Mouse (Mus musculus) liver, adult 2 months (tissue): ENCODE results near the gene Sgpp1.

Experiments
- CTCF ChIP-seq: fragments of 200-500 bp; IDR thresholded peaks from 2 replicates; pipeline ENCODE4 v1.5.1; 2011; ENCODE audit warnings: low read depth, low read length, control low read depth
- POLR2A ChIP-seq: fragments of 200-500 bp; IDR thresholded peaks from 2 replicates; pipeline ENCODE4 v1.6.1; 2011; ENCODE audit warnings: low read length, control low read depth; ENCODE audit not compliant: insufficient read depth; ENCODE audit errors: extremely low read depth

- TF ChIP-seq POLR2A (no peak), CTCF (no peak)
Measured at GRCm38 (mm10) chr12:75731508-75731907, 4.0 kb downstream of the Sgpp1 start.
